Mouse (Mus musculus): ENCODE results near the gene Nudt3. TPM values are rescaled to one million over a fixed set of nuclear protein-coding genes. Genes with fewer than 3 reads are reported as not detected.
"Not testable (repeated sequence)": the region's sequence is repeated elsewhere in the genome, so short reads cannot be mapped to it uniquely, and the experiment has no call there.

The Nudt3 gene
- polyA plus RNA-seq, 1 experiment: 43.2 TPM

DNA sequence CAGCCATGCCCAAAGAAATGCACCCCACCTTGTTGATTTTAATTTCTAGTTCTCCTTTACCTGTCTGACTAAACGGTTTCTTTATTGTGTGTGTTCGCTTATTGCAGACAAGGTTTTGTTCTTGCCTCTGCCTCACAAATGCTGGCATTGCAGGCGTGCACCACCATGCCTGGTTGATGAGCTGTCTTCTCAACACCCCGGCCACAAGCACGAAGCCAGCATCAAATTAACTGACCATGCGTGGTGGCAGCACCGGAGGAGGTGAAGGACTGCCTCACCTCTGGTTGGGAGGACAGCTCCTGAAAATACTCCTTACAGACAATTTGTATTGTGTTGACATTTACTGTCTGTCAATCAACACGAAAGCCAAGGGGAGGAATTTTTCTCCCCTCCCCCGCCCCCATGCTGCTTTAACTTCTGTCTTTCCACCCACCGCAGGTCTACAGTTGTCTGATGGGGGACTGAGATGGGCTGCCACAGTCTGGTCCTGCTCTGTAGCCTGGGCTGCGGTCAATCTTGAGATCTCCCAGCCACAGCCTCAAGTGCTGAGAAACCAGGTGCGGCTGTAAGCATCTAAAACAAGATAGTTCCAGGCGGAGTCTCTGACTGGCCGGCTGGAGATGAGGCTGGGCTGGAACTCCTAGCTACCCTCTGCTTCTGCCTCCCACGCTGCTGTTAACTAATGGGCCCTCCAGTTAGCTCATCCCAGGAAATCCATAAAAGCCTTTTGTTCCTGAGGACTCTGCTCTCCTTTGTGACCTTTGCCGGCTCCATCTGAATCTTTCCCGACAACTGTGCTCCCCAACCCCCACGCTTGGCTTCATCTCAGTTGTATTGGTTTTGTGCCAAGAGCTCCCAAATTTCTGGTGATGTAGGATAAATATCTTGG lies 13.1 kb upstream of the Nudt3 start, which contains the start of gene Rps10:
Rps10 (minus strand) TSS at position 538 of the 889 bp plus-strand sequence.
- Histone ChIP-seq H3K36me3 (ENCODE audit: control insufficient read depth, insufficient read depth, low read length) (peaks cover 21% of the 10 kb centered on the region), H3K27ac (ENCODE audit: insufficient read depth, low read length) (no peak within 1 kb of the TSS), H3K4me1 (ENCODE audit: control insufficient read depth, insufficient read depth, insufficient read length) (peaks cover 10% of the 10 kb centered on the region), H3K27me3 (ENCODE audit: control insufficient read depth, insufficient read depth, low read length) (no peaks in the 10 kb centered on the region), H3K4me3 (ENCODE audit: extremely low read depth, insufficient read depth, insufficient read length) (peak within 1 kb of the TSS; percentile 35; the same call in 1 of the 2 replicates)
- TF ChIP-seq POLR2A (IDR thresholded peaks at IDR 0.05; ENCODE audit: low read depth, low read length) (no peak), CTCF (IDR thresholded peaks at IDR 0.05; ENCODE audit: extremely low read depth, insufficient read depth, insufficient read length, insufficient replicate concordance) (no peak)
- DNase-seq (ENCODE audit: low read depth in 1 of 2, low spot score in 2 of 2): no peak
- WGBS: 83% methylated on average over 18 of the region's 18 CpGs

- H3K4me1 ChIP-seq (ENCODE audit: control insufficient read depth, insufficient read depth, insufficient read length); DNase-seq (ENCODE audit: low read depth in 1 of 2, low spot score in 2 of 2); H3K27me3 ChIP-seq (ENCODE audit: control insufficient read depth, insufficient read depth, low read length): not testable (repeated sequence)
- WGBS: 32% methylated on average over 9 of the region's 9 CpGs
- H3K27ac ChIP-seq (ENCODE audit: insufficient read depth, low read length): peak overlapping the region; percentile 31
- peak overlapping the region; percentile 63; the same call in 1 of the 2 replicates for H3K4me3 ChIP-seq (ENCODE audit: extremely low read depth, insufficient read depth, insufficient read length)
- peaks cover 29% of the 10 kb centered on the region for H3K36me3 ChIP-seq (ENCODE audit: control insufficient read depth, insufficient read depth, low read length)
Observed at GRCm38 (mm10) chr17:27635575-27635903, 12.2 kb upstream of the Nudt3 start.

DNA sequence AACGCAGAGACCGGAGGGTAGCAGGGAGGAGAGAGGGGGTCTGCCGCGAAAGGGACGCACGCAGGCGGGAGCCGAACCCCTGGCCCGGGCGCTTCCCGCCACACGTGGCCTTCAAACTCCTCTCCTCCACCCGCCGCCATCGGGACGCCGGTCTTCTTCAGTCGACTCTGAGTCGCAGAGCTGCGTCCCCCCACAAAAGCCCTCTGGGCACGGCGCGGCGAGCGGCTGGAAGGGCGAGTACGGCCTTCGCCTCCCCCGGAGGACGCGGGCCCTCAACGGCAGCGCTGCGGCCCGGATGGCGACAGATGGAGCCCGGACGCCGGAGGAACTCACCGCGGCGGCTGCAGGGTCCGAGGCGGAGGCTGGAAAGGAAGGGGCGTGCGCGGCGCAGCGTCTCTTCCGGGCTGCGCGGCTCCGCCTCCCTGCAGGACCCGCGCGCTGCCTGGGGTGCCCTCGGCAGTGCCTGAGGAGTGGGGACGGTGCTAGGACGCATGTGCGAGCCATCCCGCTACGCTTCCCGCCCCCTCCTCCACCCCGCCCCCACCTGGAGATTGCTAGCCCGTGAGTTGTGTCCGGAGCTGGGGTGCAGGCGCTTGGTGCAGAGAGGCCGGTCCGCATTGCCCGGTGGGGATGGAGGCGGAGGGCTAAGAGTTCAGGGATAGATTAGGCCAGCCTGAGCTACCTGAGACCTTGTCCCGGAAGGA lies 11.7 kb upstream of the Nudt3 start, which contains the start of gene RPS10-NUDT3:
RPS10-NUDT3 (minus strand) TSS at position 352 of the 704 bp plus-strand sequence.
- TF ChIP-seq CTCF (IDR thresholded peaks at IDR 0.05; ENCODE audit: extremely low read depth, insufficient read depth, insufficient read length, insufficient replicate concordance) (no peak), POLR2A (IDR thresholded peaks at IDR 0.05; ENCODE audit: low read depth, low read length) (peak; percentile 88)
- no peaks in the 10 kb centered on the region for H3K27me3 ChIP-seq (ENCODE audit: control insufficient read depth, insufficient read depth, low read length)
- H3K27ac ChIP-seq (ENCODE audit: insufficient read depth, low read length): peak within 1 kb of the TSS; percentile 79
- peak within 1 kb of the TSS; percentile 93 for H3K4me3 ChIP-seq (ENCODE audit: extremely low read depth, insufficient read depth, insufficient read length)
- H3K4me1 ChIP-seq (ENCODE audit: control insufficient read depth, insufficient read depth, insufficient read length): peaks cover 10% of the 10 kb centered on the region
- H3K36me3 ChIP-seq (ENCODE audit: control insufficient read depth, insufficient read depth, low read length): peaks cover 33% of the 10 kb centered on the region
- WGBS: under 1% methylated on average over 68 of the region's 72 CpGs
- peak; percentile 79 to 86 for DNase-seq (ENCODE audit: low read depth in 1 of 2, low spot score in 2 of 2)

GRCm38 (mm10) chr17:27629249-27630020 lies 6.1 kb upstream of the Nudt3 start:
- H3K27me3 ChIP-seq (ENCODE audit: control insufficient read depth, insufficient read depth, low read length): no peaks in the 10 kb centered on the region
- TF ChIP-seq POLR2A (IDR thresholded peaks at IDR 0.05; ENCODE audit: low read depth, low read length) (no peak), CTCF (IDR thresholded peaks at IDR 0.05; ENCODE audit: extremely low read depth, insufficient read depth, insufficient read length, insufficient replicate concordance) (peak; percentile 84; the same call in 1 of the 2 replicates)
- no peak overlapping the region for H3K27ac ChIP-seq (ENCODE audit: insufficient read depth, low read length)
- whole genome bisulfite sequencing: 83% methylated on average over 2 of the region's 2 CpGs
- no peak overlapping the region for H3K4me3 ChIP-seq (ENCODE audit: extremely low read depth, insufficient read depth, insufficient read length)
- H3K4me1 ChIP-seq (ENCODE audit: control insufficient read depth, insufficient read depth, insufficient read length): peaks cover 10% of the 10 kb centered on the region; the same call in 1 of the 2 replicates
- peak; percentile 53 to 82 for DNase-seq (ENCODE audit: low read depth in 1 of 2, low spot score in 2 of 2)
- H3K36me3 ChIP-seq (ENCODE audit: control insufficient read depth, insufficient read depth, low read length): peaks cover 35% of the 10 kb centered on the region

- H3K27me3 ChIP-seq (ENCODE audit: control insufficient read depth, insufficient read depth, low read length): no peaks in the 10 kb centered on the region
- TF ChIP-seq CTCF (IDR thresholded peaks at IDR 0.05; ENCODE audit: extremely low read depth, insufficient read depth, insufficient read length, insufficient replicate concordance) (no peak), POLR2A (IDR thresholded peaks at IDR 0.05; ENCODE audit: low read depth, low read length) (no peak)
- DNase-seq (ENCODE audit: low read depth in 1 of 2, low spot score in 2 of 2): no peak
- peaks cover 32% of the 10 kb centered on the region for H3K36me3 ChIP-seq (ENCODE audit: control insufficient read depth, insufficient read depth, low read length)
- peaks cover 2% of the 10 kb centered on the region; the same call in 1 of the 2 replicates for H3K4me1 ChIP-seq (ENCODE audit: control insufficient read depth, insufficient read depth, insufficient read length)
- no peak overlapping the region for H3K4me3 ChIP-seq (ENCODE audit: extremely low read depth, insufficient read depth, insufficient read length)
- WGBS: 91% methylated on average over 8 of the region's 8 CpGs
- no peak overlapping the region for H3K27ac ChIP-seq (ENCODE audit: insufficient read depth, low read length)
Observed at GRCm38 (mm10) chr17:27628376-27628775, 5.1 kb upstream of the Nudt3 start.

DNA sequence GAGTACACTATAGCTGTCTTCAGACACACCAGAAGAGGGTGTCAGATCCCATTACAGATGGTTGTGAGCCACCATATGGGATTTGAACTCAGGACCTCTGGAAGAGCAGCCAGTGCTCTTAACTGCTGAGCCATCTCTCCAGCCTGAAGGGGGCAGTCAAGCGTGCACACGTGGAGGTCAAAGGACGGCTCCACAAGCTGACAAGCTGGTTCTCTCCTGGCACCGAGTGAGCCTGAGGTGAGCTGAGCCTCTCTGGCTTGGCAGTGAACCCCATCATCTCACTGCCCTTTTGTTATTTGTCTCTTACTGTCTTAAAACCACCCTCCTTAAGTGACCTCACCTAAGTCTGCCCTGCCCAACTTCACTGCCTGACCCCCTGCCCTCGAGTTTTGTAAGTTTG lies 4.2 kb upstream of the Nudt3 start:
- TF ChIP-seq POLR2A (IDR thresholded peaks at IDR 0.05; ENCODE audit: low read depth, low read length): no peak
- TF ChIP-seq CTCF (IDR thresholded peaks at IDR 0.05; ENCODE audit: extremely low read depth, insufficient read depth, insufficient read length, insufficient replicate concordance): no peak
- H3K4me3 ChIP-seq (ENCODE audit: extremely low read depth, insufficient read depth, insufficient read length): no peak overlapping the region
- H3K27ac ChIP-seq (ENCODE audit: insufficient read depth, low read length): no peak overlapping the region
- WGBS: 45% methylated on average over 5 of the region's 5 CpGs
- no peak for DNase-seq (ENCODE audit: low read depth in 1 of 2, low spot score in 2 of 2)
- no peaks in the 10 kb centered on the region; the same call in none of the 2 replicates for H3K4me1 ChIP-seq (ENCODE audit: control insufficient read depth, insufficient read depth, insufficient read length)
- H3K36me3 ChIP-seq (ENCODE audit: control insufficient read depth, insufficient read depth, low read length): peaks cover 24% of the 10 kb centered on the region
- H3K27me3 ChIP-seq (ENCODE audit: control insufficient read depth, insufficient read depth, low read length): no peaks in the 10 kb centered on the region
